Mouse (Mus musculus): ENCODE measurements at regions not wholly inside any gene's neighbourhood (a gene's known extent, or its start where the extent isn't known, plus 50 kb on each side); places are given as distances from the start of the nearest gene placed in this dataset.

DNA sequence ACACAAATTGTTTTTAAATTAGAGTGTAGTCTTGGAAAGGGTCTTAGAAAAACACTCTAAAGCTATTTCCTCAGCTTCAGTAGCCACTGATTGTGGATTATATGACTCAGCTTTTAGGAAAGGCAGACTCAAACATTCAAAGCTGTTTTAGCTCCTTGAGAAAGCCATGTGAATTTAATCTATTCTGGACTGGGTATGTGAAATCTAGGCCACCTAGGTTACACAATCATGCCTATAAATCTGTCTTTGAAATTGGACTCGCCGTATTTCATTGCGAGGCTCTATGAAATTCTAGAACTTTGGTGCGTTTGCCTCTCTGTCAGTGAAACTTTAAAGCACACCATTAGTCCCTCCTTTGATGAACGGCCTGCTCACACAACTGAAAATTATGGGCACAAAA is 657.3 kb downstream of the Robo2 start:
- TF ChIP-seq CTCF (conservative IDR thresholded peaks at IDR 0.05; ENCODE audit: low read length) (no peak), NANOG (IDR thresholded peaks at IDR 0.05; ENCODE audit: borderline replicate concordance, low read length) (no peak), POU5F1 (IDR thresholded peaks at IDR 0.05; ENCODE audit: borderline replicate concordance, low read length) (no peak)

Measured in E14TG2a.4 (cell line).